Mouse (Mus musculus) layer of hippocampus, adult 18-20 months (tissue): ENCODE results near the gene Zfp947. TPM values are rescaled to one million over a fixed set of nuclear protein-coding genes. Genes with fewer than 3 reads are reported as not detected.
"Not testable (repeated sequence)": the region's sequence is repeated elsewhere in the genome, so short reads cannot be mapped to it uniquely, and the experiment has no call there.

Source experiments
- DNase-seq, 2 experiments: peaks; one replicate each; pipeline ENCODE4 v3.0.0; 2022; ENCODE audit warnings: low spot score in 2 of 2
- long read RNA-seq: library from polyadenylated mRNA; stranded (forward); transcript quantifications from one replicate; pipeline ENCODE4 v2.0.0, GENCODE M21; 2021
- total RNA-seq, 2 experiments: library from RNA; stranded (reverse); gene quantifications; 2 replicates each; pipeline ENCODE4 v1.2.3; 2021

Gene Zfp947
- total RNA-seq: 1 to 10 TPM in 1 of 2 experiments, under 1 TPM in 1; 0.58 to 1.0 TPM
- long read RNA-seq: 0 reads

- peak; percentile 1 to 27 for DNase-seq
Measured at GRCm38 (mm10) chr17:22165722-22166294, at the start of gene Zfp947. Gene Zfp947 (minus strand): TSS chr17:22166190.

GRCm38 (mm10) chr17:22165304-22165703 lies 686 bp downstream of the Zfp947 start:
- not testable (repeated sequence) for DNase-seq

GRCm38 (mm10) chr17:22153951-22154350 lies 12.0 kb downstream of the Zfp947 start:
- DNase-seq: not testable (repeated sequence)

GRCm38 (mm10) chr17:22118770-22119169 lies 47.2 kb downstream of the Zfp947 start:
- DNase-seq: no peak

Other genes with a start within 250 kb of the Zfp947 start
- 10 to 100 TPM; 14.6 to 14.8 TPM for gene Zfp942, start 203.7 kb downstream of the Zfp947 start, total RNA-seq
- 10 to 100 TPM; 20.7 to 21.2 TPM for gene Zfp943, start 203.6 kb downstream of the Zfp947 start, total RNA-seq
- gene Zfp994, start 59.4 kb upstream of the Zfp947 start, total RNA-seq: 1 to 10 TPM; 5.0 to 5.4 TPM
- gene CT030661.1, start 148.6 kb upstream of the Zfp947 start, total RNA-seq: 10 to 100 TPM; 10.3 to 11.2 TPM
- gene Zfp944, start 195.2 kb upstream of the Zfp947 start, total RNA-seq: 10 to 100 TPM in 1 of 2 experiments, 1 to 10 TPM in 1; 8.6 to 10.2 TPM
- 10 to 100 TPM; 12.2 to 12.6 TPM for gene Zfp758, start 195.3 kb upstream of the Zfp947 start, total RNA-seq